Comparison of ENCODE assay signal across 21 mouse cellular contexts in the genomic region with DNA sequence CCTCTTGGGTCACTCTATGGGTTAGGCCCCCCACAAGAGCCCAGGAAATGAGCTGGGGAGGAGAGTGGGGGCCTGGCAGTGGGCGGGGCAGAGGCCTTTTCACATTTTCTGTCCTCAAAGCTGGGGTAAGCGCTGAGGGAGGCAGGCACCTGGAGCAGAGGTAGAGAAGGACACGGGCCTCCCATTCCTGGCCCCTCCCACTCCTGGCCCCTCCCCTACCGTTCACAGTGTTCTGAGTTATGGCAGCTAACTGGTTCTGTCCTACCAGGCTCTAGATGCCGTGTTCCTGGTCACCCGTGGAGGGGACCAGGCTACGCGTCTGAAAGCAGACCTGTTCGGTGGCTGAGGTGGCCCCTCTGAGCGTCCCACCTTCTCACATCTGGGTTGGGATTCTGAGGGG. TPM values are rescaled to one million over a fixed set of nuclear protein-coding genes. Genes with fewer than 3 reads are reported as not detected.
DNase-seq lines count a peak whose midpoint lies in the region; ATAC-seq and TF ChIP-seq lines count a peak whose summit lies in the region.
"Had no signal": no experiment of that assay in that cellular context is flagged by ENCODE, and none has a peak within 500 bp of the region (broad histone marks: within the 10 kb centered on the region; RNA-seq: fewer than 3 reads in every experiment).

No protein-coding gene starts in this region.

- H3K27me3 ChIP-seq in heart, embryonic 10.5 days (ENCODE audit: insufficient read depth, poor library complexity, severe bottlenecking), result no peaks in the 10 kb centered on the region
- peaks cover 22% of the 10 kb centered on the region for H3K27me3 ChIP-seq in kidney, embryonic 16.5 days (ENCODE audit: insufficient read depth, low read length)
- H3K27me3 ChIP-seq in ES-Bruce4 (ENCODE audit: control insufficient read depth, insufficient read depth, low read length, poor library complexity, severe bottlenecking), result no peaks in the 10 kb centered on the region
- peaks cover 22% of the 10 kb centered on the region; the same call in 1 of the 2 replicates for H3K27me3 ChIP-seq in limb, embryonic 10.5 days (ENCODE audit: low read depth, poor library complexity, severe bottlenecking)
- H3K27me3 ChIP-seq in liver, embryonic 11.5 days (replicated peaks; ENCODE audit: control insufficient read depth, insufficient read depth, low read length), result no peaks in the 10 kb centered on the region
- H3K27me3 ChIP-seq: CH12.LX; embryonic facial prominence, embryonic 15.5 days had no signal

- peaks cover 48% of the 10 kb centered on the region for H3K36me3 ChIP-seq in heart, embryonic 10.5 days
- H3K36me3 ChIP-seq in kidney, embryonic 16.5 days (ENCODE audit: insufficient read depth, low read length), result peaks cover 23% of the 10 kb centered on the region
- no peaks in the 10 kb centered on the region for H3K36me3 ChIP-seq in ES-Bruce4 (ENCODE audit: control insufficient read depth, insufficient read depth, low read length, poor library complexity, severe bottlenecking)
- H3K36me3 ChIP-seq in limb, embryonic 10.5 days, result peaks cover 52% of the 10 kb centered on the region
- 0 out of 2 replicates have a peak, but pooled peaks cover 3% of the 10 kb centered on the region for H3K36me3 ChIP-seq in liver, embryonic 11.5 days (ENCODE audit: control insufficient read depth, insufficient read depth, low read length)

- H3K27ac ChIP-seq in heart, embryonic 10.5 days, result peak overlapping the region; percentile 60; the same call in 1 of the 2 replicates
- no peak overlapping the region for H3K27ac ChIP-seq in kidney, embryonic 16.5 days (ENCODE audit: low read length)
- H3K27ac ChIP-seq in ES-Bruce4 (ENCODE audit: insufficient read depth, low read length), result no peak overlapping the region
- peak overlapping the region; percentile 65 for H3K27ac ChIP-seq in limb, embryonic 10.5 days
- no peak overlapping the region for H3K27ac ChIP-seq in liver, embryonic 11.5 days (ENCODE audit: low read depth, low read length)
- H3K27ac ChIP-seq: forebrain, embryonic 13.5 days; gastrocnemius, adult 2 months; heart, adult 2 months had no signal

- TF ChIP-seq POLR2A in ES-Bruce4 (IDR thresholded peaks at IDR 0.05; ENCODE audit: insufficient read depth, low read length), result no peak

- DNase-seq in heart, embryonic 10.5 days (ENCODE audit: low spot score), result no peak
- no peak for DNase-seq in heart, postnatal 36 days
- DNase-seq in kidney, adult 8-10 months, result no peak
- DNase-seq in limb, embryonic 10.5 days (ENCODE audit: low spot score), result no peak
- no peak for DNase-seq in liver, embryonic 11.5 days (ENCODE audit: low spot score)
- no peak for DNase-seq in adrenal gland, postnatal 36 days
- DNase-seq: adrenal gland, adult 2 months; cerebellum, adult 11-12 months; cerebellum, postnatal 36 days; gastrocnemius, adult 2 months; heart, adult 2 months; right cerebral cortex, postnatal 4 days; thymus, postnatal 14 days had no signal

- ATAC-seq in kidney, embryonic 16.5 days (ENCODE audit: low FRiP score, low TSS enrichment), result peak; percentile 36; the same call in 1 of the 2 replicates
- no peak; the same call in 1 of the 2 replicates for ATAC-seq in liver, embryonic 11.5 days (replicated peaks; ENCODE audit: low FRiP score)
- ATAC-seq: forebrain, embryonic 13.5 days; intestine, postnatal 0 days had no signal

- no peaks in the 10 kb centered on the region for H3K9me3 ChIP-seq in heart, embryonic 10.5 days
- no peaks in the 10 kb centered on the region for H3K9me3 ChIP-seq in kidney, embryonic 16.5 days (ENCODE audit: low read length)
- no peaks in the 10 kb centered on the region for H3K9me3 ChIP-seq in ES-Bruce4 (replicated peaks; ENCODE audit: control insufficient read depth, insufficient read depth, low read length, poor library complexity, severe bottlenecking)
- no peaks in the 10 kb centered on the region for H3K9me3 ChIP-seq in limb, embryonic 10.5 days (replicated peaks)
- no peaks in the 10 kb centered on the region for H3K9me3 ChIP-seq in liver, embryonic 11.5 days (ENCODE audit: control insufficient read depth, low read length)
- H3K9me3 ChIP-seq: embryonic facial prominence, embryonic 15.5 days; forebrain, embryonic 13.5 days had no signal

- H3K4me3 ChIP-seq in heart, embryonic 10.5 days, result no peak overlapping the region
- H3K4me3 ChIP-seq in kidney, embryonic 16.5 days (ENCODE audit: low read length), result no peak overlapping the region
- H3K4me3 ChIP-seq in ES-Bruce4 (ENCODE audit: low read depth, low read length), result peak overlapping the region; percentile 38
- H3K4me3 ChIP-seq in limb, embryonic 10.5 days, result peak overlapping the region; percentile 9; the same call in 1 of the 2 replicates
- H3K4me3 ChIP-seq in liver, embryonic 11.5 days (ENCODE audit: low read depth, low read length), result no peak overlapping the region
- H3K4me3 ChIP-seq: embryonic facial prominence, embryonic 15.5 days; forebrain, embryonic 13.5 days; gastrocnemius, adult 2 months; heart, adult 2 months had no signal

- 53% methylated on average over 10 of the region's 10 CpGs for WGBS in heart, embryonic 10.5 days
- 45% methylated on average over 10 of the region's 10 CpGs for WGBS in kidney, embryonic 16.5 days
- WGBS in limb, embryonic 10.5 days, result 35% methylated on average over 10 of the region's 10 CpGs
- 64% methylated on average over 10 of the region's 10 CpGs for WGBS in liver, embryonic 11.5 days

- intact Hi-C loops in heart, postnatal 36 days (cut with DNase I), result no loop called here

- no peak overlapping the region for H3K9ac ChIP-seq in kidney, embryonic 16.5 days (replicated peaks; ENCODE audit: low read length)
- peak overlapping the region; percentile 21 for H3K9ac ChIP-seq in ES-Bruce4 (ENCODE audit: low read depth, poor library complexity, severe bottlenecking)
- no peak overlapping the region for H3K9ac ChIP-seq in liver, embryonic 11.5 days (ENCODE audit: low read depth, low read length)
- H3K9ac ChIP-seq: embryonic facial prominence, embryonic 15.5 days; forebrain, embryonic 13.5 days had no signal

- 0 out of 2 replicates have a peak overlapping the region, but pooled peaks have one; percentile 27 for H3K4me2 ChIP-seq in kidney, embryonic 16.5 days (replicated peaks; ENCODE audit: low read depth, low read length)
- no peak overlapping the region for H3K4me2 ChIP-seq in liver, embryonic 11.5 days
- H3K4me2 ChIP-seq: embryonic facial prominence, embryonic 15.5 days; forebrain, embryonic 13.5 days had no signal

- TF ChIP-seq EP300 in ES-Bruce4 (IDR thresholded peaks at IDR 0.05; ENCODE audit: insufficient read depth, low read depth, low read length), result no peak

- peaks cover 32% of the 10 kb centered on the region for H3K4me1 ChIP-seq in heart, embryonic 10.5 days
- H3K4me1 ChIP-seq in kidney, embryonic 16.5 days (ENCODE audit: insufficient read depth, low read length), result peaks cover 43% of the 10 kb centered on the region
- peaks cover 6% of the 10 kb centered on the region for H3K4me1 ChIP-seq in ES-Bruce4 (ENCODE audit: control insufficient read depth, insufficient read depth, low read length)
- H3K4me1 ChIP-seq in limb, embryonic 10.5 days, result peaks cover 61% of the 10 kb centered on the region
- H3K4me1 ChIP-seq in liver, embryonic 11.5 days (replicated peaks; ENCODE audit: control insufficient read depth, insufficient read depth, low read length), result peaks cover 5% of the 10 kb centered on the region

- TF ChIP-seq CTCF in ES-Bruce4 (IDR thresholded peaks at IDR 0.05; ENCODE audit: low read depth, low read length), result no peak

RNA-seq across cellular contexts. Expression of a gene that starts 19.0 kb away (rescaled TPM):
- 15.3 and 17.7 TPM in 2 replicates for polyA plus RNA-seq in heart, embryonic 10.5 days (2016; fragmentation: Nextera tagmentation; extraction: Ambion mirVana)
- 1 to 10 TPM in 1 of 2 experiments, under 1 TPM in 1; 0.81 to 3.1 TPM for total RNA-seq in heart, postnatal 36 days (2021)
- 13.9 and 14.0 TPM in 2 replicates for polyA plus RNA-seq in kidney, embryonic 16.5 days (2015; fragmentation: Nextera tagmentation; extraction: Ambion mirVana)
- polyA plus RNA-seq in ES-Bruce4 (2011; ENCODE audit: insufficient read depth, insufficient read length, low read depth, missing spikeins), result 22.3 and 27.9 TPM in 2 replicates
- 18.9 and 21.6 TPM in 2 replicates for polyA plus RNA-seq in limb, embryonic 10.5 days (2016; fragmentation: Nextera tagmentation; extraction: Ambion mirVana)
- polyA plus RNA-seq in liver, embryonic 11.5 days (2014; fragmentation: Nextera tagmentation; extraction: Ambion mirVana), result 15.9 and 16.3 TPM in 2 replicates
- total RNA-seq in adrenal gland, postnatal 36 days (2021), result 1 to 10 TPM; 1.4 to 2.4 TPM
- total RNA-seq: megakaryocyte, adult 5-6 weeks; monocyte, adult 5-6 weeks had no signal

Comparison
In these comparisons a context has a peak if more than half of its experiments do, and no peak if none do; other contexts are left out.
1. H3K27ac ChIP-seq: peak in heart, embryonic 10.5 days (single experiment) and limb, embryonic 10.5 days (single experiment); none in kidney, embryonic 16.5 days (single experiment), ES-Bruce4 (single experiment) and liver, embryonic 11.5 days (single experiment).
2. H3K4me3 ChIP-seq: peak in ES-Bruce4 (single experiment) and limb, embryonic 10.5 days (single experiment); none in heart, embryonic 10.5 days (single experiment), kidney, embryonic 16.5 days (single experiment) and liver, embryonic 11.5 days (single experiment).